Mouse (Mus musculus) urinary bladder, postnatal 36 days (tissue): ENCODE data around the gene Cd40lg.

ENCODE experiments used
- DNase-seq, 2 experiments: peaks; one replicate each; pipeline ENCODE4 v3.0.0; 2022; ENCODE audit warnings: low spot score in 2 of 2, mixed read lengths in 1 of 2

The Cd40lg gene

DNA sequence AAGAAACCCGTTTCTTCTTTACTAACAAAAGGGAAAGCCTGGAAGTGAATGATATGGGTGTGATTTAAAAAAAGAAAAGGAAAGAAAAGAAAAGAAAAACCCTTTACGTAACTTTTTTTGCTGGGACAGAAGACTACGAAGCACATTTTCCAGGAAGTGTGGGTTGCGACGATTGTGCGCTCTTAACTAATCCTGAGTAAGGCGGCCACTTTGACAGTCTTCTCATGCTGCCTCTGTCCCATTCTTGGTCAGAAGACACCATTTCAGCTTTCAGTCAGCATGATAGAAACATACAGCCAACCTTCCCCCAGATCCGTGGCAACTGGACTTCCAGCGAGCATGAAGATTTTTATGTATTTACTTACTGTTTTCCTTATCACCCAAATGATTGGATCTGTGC is at the start of gene Cd40lg:
TSS of gene Cd40lg (plus strand) at position 268 of the 400 bp plus-strand sequence.
- no peak for DNase-seq

DNA sequence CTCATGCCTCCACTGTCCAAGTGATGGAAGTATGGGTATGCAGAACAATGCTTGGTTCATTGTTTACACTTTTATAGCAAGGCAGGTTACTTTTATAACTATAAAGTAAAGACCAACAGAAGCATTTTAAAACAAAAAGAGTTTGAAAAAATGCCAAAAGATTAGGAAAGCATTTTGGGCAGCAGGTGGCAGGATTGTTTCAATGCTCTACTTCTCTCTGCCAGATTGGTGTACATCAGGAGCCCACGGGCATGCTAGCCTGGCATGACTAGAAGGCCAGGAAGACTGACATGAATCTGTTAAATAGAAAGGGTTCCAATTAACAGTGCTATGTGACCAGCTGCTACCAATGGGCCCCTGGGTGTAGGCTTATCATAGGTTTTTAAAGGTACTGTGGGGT is 45.4 kb upstream of the Cd40lg start:
- no peak for DNase-seq

DNA sequence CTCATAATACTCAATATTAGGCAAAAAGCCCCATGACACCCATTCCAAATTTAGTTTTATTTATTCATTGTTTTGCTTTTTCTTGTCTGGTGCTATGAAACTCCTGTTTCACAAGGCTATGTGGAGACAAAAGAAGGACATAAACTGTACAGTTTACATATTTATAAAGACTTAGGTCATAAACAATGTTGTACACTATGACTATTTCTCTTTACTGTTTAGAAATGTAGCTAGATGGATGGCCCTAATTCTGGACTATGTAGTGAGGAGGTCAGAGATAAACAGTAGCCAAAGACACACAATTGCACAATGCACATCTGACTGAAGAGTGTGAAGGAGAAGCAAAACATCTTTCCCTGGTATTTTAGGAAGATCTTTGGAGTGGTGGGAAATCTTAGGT is 40.7 kb upstream of the Cd40lg start:
- no peak for DNase-seq

DNA sequence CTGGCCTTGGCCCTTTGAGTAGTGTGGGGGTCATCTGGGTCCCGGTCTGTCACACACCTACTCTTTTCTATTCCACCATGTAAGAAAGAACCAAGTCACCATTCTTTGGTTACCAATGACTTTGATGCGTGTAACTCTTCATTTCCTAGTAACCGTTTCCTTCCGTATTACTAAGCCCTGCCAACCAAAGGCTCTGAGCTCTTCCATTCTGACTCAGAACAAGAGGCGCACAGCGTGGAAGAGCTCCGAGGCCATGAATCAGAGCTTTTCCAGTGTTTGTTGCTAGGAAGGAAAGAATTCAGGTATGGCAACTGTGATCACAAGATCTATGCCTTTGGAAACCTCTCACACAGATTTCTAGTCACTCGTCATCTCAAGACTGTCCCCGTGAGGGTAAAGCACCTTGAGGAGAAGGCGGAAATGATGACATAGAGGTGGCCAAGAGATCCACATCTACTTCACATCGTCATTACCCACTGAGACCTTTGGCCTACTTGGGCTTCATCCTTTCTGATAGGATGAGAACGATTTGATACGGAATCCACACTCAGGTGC is 34.6 kb upstream of the Cd40lg start:
- DNase-seq, result no peak

DNA sequence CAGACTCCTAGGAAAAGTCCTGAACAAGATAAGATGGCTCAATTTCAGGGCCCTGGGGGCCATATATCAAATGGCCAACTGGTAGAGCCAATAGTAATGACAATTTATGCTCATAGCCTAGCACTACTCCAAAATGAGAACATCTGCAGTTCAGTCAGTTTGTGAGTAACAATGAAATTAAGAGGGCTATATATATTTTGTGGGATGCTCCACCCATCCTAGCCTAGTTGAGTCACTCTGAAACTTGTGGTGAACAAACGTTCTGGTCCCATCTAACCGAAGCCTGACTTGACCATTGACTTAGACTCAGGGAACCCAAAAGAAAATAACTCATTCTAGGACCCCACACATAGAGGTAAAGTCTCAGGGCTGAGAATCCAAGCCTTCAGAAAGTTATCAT is 29.5 kb upstream of the Cd40lg start:
- no peak for DNase-seq

DNA sequence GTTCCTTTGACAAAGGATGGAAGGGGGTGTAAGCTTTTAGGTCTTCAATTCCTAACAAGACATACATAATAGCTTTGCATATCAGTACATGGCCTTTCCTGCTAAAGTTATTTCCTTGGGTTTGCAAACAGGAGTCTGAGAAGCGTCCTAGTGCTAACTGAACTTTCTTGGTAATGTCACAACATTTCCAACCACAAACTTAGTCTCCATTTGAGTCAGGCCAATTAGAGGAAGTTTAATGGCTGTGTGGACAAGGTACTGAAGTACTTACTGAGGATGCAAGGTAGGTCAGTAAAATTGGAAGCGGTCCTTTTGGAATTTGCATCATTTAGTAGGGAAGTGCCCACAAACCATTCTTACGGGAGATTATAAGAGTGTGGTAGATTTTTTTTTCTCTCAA is 28.6 kb upstream of the Cd40lg start:
- no peak for DNase-seq

DNA sequence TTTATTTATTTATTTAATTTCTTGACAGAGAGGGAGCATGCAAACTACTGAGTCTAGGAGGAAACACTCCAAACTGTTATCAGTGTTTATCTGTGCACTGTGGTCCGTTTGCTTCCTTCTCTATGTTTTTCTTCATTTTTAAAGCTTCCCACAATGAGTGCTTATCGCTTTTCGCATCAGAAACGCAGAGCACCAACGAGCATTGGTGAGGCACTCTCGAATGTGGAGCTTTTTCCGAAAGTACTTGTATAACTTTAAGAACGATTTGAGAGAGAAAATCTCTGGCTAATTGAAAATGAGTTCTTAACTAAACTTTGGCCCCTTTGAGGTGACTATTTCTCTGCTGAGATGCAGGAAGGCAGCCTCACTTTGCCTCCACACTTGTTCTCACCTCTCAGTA is 24.6 kb upstream of the Cd40lg start:
- no peak for DNase-seq

DNA sequence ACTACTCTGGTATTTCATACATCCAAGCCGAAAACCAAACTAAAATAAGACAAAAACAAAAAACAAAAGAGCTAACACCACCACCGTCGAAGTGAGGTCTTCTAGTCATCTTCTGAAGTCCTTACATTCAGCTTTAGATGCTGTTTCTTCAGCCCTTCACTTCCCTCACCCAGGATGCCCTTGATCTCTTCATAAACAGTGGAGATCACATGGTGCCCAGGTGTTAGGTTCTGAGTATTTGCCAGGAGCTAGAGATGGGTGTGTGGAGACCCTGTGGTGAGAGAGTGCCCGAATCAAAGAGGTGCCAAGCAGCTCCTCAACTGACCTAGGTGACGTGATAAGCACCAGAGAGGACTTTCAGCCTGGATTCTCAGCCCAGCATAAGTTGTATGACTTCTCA is 22.6 kb upstream of the Cd40lg start:
- DNase-seq, result no peak

DNA sequence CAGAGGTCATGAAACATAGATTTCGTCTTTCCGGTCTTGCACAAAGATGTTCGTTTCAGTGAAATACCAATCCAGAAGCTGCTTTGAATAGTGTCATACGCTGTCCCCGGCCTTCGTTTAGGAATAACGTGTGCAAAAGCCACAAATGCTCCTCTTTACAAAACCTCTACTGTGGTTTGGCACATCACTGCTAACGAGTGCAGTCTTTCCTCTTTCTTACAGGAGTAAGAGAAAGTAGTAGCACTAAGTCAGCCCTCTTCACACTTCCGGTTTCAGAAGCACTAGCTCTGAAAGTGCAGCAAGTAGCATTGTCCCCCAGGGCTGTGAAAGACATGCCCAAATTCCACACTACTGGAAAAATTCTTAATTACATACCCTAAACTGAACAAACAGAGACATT is 15.6 kb upstream of the Cd40lg start:
- no peak for DNase-seq

DNA sequence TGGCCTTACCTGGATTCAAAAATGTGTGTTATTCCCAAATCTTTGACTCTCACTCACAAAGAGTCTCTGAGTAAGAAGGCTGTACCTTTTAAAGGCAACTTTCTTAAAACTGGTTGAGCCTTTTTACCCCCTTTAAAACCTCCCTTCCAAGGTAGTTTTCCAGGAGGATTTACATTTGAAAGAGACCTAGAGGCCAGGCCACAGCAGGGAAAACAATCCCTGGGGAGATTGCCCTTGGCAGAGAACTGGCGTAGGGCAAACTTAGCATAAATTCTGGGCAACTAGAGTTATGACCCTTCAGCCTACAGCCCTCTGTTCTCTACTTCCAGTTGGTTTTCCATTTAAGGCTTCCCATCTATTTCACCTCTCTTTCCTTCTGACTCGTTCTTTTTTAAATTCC is 13.9 kb upstream of the Cd40lg start:
- DNase-seq, result no peak

DNA sequence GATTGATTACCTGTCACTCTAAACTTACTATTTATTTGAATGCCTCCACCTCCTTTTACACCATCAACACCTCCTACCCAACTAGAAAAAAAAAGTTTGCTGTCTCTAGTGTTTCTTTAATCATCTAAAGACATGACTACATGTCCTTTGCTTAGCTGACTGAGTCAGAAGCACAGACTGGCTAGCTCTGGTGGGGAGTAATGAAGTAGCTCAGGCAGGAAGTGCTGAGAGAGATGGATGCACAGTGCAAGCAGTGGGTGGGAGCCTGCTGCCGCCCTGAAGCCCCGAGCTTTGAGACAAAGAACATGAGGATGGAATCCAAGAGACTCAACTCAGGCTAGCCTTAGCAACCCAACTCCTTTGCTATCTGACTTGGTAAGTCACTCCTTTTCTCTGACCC is 11.5 kb upstream of the Cd40lg start:
- DNase-seq, result no peak

DNA sequence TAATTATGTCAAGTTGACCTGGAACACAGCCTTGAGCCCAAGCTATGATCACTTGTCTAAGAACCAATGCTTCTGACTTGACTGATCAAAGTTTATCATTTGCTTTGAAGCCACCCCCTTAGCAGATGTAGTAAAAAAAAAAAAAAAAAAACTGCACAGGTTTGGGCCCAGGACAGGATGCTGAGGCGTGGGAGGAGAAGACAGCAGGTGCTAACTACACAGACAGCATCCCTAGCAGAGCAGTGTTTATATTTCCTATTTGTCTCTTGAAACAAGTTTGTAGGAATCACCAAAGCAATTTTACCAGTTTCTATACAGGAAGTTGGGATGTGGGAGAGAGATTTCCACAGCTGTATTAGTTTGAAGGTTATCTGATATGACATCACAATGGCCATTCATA is 1.4 kb upstream of the Cd40lg start:
- no peak for DNase-seq

DNA sequence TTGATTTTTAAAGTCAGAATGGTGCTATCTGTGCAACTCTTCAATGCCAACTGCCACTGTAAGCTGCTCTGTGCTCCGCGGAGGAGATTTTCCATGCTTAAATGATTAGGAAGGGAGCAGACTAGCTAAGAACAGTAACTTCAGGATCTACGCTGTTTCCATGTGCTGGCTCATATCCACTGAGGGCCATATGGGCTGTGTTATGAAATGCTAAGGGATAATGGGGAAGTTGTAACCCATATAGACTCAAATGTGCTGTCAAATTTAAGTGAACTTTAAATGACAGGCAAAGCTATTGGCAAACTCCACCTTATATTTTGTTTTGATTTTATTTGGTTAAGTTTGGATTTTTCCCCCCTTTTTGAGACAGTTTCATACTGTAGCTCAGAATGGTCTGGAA is 919 bp downstream of the Cd40lg start:
- no peak for DNase-seq

DNA sequence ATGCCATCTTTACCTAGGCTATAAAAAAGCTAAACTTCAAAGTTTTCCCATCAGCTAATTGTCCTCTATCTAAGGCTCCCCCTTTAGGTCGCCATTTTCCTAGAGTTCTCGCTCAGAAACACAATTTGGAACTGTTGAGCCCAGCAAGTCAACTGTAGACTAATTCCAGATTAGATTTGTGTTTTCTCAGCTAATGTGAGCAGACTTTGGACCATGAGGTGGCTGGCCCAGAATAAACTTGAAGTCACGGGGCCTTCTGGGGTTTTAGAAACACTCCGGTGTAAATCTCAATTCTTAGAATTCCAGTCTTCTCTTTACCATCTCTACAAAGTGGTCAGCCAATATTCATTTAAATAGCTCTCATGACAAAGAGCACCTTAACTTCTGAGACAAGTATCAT is 3.6 kb downstream of the Cd40lg start:
- no peak for DNase-seq

DNA sequence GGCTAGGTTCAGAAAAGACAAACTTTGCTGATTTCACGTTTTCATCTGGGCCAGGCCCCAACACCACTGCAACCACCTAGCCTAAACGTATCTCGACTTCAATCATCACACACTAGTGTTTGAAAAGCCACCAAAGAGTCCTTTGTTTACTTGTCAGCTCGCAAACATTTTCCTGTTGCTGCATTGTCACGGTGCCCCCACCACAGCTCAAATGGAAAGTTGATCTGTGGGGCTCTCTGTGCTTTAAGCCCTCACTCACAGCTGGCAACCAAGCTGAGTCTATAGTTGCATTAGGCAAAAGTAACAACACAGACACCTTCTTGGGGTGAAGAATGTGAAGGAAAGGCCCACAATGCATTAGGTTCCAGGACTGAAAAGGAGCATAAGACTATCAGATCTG is 4.3 kb downstream of the Cd40lg start:
- DNase-seq, result no peak

DNA sequence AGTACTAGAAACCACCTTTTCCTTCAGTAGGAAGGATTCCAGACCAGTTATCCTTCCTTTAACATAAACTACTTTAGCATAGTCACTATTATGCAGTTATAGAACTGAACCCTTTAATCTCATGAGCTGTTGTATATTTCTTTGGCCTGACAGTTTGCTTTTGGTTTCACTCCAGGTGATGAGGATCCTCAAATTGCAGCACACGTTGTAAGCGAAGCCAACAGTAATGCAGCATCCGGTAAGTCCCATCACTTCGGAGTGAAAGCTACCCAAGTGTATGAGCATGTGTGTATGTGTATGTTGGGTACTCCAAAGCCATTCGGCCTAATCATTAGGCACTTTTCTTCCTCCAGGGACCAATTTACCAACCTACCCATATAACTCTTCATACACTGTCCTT is 7.6 kb downstream of the Cd40lg start:
- DNase-seq, result no peak

DNA sequence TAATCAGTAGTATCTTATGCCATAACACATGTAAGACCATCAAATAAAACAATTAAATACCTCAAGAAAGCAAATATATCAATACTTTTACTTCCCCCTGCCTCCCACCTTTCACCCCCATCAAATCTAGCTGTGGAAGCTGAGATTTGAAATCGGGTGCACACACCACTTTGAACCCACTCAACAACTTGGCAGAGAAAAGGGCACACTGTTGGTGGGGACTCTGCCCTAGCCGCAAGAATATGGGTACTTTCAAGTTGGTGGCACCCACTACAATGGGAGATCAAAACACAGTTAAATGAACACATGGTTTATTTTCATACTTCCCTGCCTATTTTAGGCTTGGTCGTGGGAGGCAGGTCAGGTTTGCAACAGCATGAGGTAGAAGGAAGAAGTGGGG is 9.9 kb downstream of the Cd40lg start:
- DNase-seq, result no peak

DNA sequence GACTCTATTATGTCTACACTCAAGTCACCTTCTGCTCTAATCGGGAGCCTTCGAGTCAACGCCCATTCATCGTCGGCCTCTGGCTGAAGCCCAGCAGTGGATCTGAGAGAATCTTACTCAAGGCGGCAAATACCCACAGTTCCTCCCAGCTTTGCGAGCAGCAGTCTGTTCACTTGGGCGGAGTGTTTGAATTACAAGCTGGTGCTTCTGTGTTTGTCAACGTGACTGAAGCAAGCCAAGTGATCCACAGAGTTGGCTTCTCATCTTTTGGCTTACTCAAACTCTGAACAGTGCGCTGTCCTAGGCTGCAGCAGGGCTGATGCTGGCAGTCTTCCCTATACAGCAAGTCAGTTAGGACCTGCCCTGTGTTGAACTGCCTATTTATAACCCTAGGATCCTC is 11.4 kb downstream of the Cd40lg start:
- DNase-seq, result peak in 1 of 2 experiments; percentile 1

DNA sequence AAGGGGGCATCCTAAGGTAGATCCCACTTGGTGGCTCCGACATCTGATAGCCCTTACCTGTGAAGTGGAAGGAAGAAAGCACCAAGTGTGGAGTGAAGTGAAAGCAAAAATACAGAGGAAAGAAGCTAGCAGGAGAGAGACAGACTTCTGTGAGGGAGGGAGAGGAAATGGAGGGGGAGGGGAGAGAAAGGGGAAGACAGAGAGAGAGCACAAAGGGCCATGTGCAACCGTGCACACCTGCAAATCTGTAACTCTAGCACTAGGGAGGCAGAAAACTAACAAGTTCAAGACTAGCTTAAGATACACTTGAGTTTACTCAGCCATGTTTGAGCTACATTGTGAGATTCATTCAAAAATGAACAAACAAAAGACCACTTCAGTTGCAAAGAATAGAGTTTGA is 16.2 kb downstream of the Cd40lg start:
- no peak for DNase-seq

DNA sequence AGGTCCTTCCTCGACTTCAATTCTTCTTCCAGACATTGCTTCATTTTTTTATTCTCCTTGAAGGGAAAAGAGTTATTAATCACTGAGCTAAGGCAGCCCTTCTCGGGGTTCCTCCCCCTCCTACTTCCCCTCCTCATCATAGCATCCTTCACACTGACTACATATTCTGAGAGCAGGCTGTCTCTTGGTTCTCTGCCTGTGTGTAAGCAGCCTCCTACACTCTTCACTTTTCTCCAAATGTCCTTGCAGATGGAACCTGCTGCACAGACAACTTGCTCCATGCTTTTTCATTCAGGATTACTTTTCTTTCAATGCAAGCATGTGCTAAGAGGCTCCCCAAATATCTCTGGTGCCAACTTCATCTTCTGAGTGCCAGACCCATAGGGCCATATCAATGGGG is 21.7 kb downstream of the Cd40lg start:
- DNase-seq, result no peak

DNA sequence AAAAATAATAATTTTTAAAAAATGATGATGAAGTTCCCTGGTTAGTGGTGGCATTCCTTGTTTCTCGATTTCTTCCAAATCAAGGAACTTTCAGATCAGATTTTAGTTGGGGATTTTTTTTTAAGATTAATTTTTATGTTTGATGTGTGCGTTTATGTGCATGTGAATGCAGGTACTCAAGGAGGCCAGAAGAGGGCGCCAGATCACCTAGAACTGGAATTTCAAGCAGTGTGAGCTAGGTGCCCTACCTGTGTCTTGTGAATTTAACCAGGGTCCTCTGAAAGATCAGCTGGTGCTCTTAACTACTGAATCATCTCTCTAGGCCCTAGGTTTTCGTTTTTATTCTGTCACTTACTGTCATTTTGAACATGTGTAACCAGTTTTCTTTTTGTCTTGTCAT is 24.0 kb downstream of the Cd40lg start:
- no peak for DNase-seq

DNA sequence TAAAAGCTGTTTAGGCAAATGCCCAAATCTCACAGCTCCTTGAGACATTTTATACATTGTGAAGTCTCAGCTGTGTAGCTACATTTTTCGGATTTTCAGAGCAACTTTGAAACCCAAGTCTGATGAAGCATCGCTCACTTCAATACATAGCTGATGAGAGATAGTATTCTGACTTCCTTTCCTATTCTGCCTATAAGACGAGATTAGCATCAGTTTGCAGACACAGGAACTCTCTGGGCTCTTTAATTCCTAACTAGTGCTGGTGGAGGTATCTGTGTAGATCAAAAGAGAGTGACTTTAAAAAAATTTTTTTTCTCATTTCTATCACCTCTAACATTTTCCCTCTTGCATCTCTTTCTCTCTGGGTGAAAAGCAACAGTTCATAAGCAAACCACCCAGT is 26.6 kb downstream of the Cd40lg start:
- no peak for DNase-seq

DNA sequence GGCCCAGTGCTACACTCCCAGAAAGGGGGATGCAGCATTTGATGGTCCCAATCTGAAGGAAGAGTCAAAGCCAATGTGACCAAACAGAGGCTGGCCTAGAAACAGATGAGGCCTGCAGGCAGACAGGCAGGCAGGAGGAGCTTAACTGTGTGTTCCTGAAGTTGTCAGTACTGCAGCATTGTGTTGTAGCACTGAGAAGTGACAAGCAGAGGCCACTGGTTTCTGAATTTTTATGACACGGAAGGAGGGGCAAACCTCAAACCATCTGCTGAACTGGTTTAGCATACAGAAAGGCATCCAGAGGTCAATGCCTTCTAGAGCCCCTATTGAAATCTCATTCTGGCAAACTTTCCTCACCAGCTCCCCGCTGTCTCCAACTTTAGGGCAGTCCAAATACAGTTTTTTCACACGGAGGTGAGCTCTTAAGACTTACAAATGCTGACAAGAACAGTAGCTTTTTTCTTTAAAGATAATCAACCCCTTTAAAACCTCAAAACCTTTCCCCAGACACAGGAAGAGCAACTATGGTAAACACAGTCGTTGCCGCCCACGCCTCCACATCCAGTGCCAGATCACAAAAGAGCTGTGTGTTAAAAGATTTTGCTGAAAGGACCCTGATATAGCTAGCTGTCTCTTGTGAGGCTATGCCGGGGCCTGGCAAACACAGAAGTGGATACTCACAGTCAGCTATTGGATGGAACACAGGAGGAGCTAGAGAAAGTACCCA is 41.5 kb downstream of the Cd40lg start:
- no peak for DNase-seq

DNA sequence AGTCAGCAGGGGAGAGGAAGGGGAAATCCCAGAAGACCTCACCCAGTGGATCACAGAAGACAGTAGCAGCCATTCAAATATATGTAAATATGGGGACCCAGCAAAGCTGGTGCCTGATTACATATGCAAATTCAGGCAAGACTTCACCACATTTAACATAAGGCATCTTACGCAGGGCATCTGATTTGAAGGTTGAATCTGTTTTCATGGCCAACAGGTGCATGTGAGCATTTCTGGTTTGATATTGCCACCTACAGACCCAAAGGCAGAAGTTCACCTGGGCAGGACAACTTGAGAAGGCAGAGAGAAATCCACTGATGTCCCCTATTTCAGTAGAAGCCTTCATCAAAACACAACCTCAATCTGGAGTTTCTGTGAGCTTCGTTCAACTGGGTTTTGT is 48.8 kb downstream of the Cd40lg start:
- DNase-seq, result no peak
